In the genomic region with DNA sequence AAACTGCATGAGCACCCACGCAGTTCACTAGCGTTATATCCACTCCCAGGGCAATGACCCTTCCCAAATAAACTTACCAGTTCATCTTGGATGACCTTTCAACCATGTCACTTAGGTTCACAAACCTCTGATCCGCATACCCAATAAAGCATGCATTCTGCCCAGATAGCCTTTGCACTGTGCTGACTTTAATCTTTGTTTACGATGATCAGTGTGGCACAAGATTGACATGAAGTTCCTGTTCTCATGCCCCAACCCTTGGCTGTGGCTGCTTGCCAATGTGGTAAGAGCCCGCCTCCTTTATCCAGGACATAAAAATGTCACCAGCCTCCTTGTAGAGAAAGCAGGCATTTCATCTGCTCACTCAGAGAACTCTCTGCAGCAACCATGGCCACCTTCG, we compare ENCODE assay signal across 13 mouse cellular contexts. TPM values are rescaled to one million over a fixed set of nuclear protein-coding genes. Genes with fewer than 3 reads are reported as not detected.
A peak's percentile ranks its signal among the peaks of the same experiment; 100 is the strongest.
DNase-seq lines count a peak whose midpoint lies in the region; ATAC-seq and TF ChIP-seq lines count a peak whose summit lies in the region.
"Had no signal": no experiment of that assay in that cellular context is flagged by ENCODE, and none has a peak within 500 bp of the region (broad histone marks: within the 10 kb centered on the region; RNA-seq: fewer than 3 reads in every experiment).

TSS of gene Akr1b7 (plus strand) at position 312 of the 400 bp plus-strand sequence.

- no peaks in the 10 kb centered on the region for H3K27me3 ChIP-seq in liver, embryonic 15.5 days
- H3K27me3 ChIP-seq in liver, embryonic 12.5 days (replicated peaks) = no peaks in the 10 kb centered on the region
- no peaks in the 10 kb centered on the region for H3K27me3 ChIP-seq in intestine, postnatal 0 days (replicated peaks; ENCODE audit: control insufficient read depth, insufficient read depth, low read length)
- H3K27me3 ChIP-seq in liver, postnatal 0 days (ENCODE audit: insufficient read depth, low read length) = no peaks in the 10 kb centered on the region
- H3K27me3 ChIP-seq in hindbrain, embryonic 16.5 days (replicated peaks; ENCODE audit: control insufficient read depth, insufficient read depth, low read length) = no peaks in the 10 kb centered on the region

- WGBS in liver, embryonic 15.5 days (ENCODE audit: insufficient replicate concordance) = 50% methylated on average over 6 of the region's 6 CpGs
- 60% methylated on average over 6 of the region's 6 CpGs for WGBS in liver, embryonic 12.5 days (ENCODE audit: insufficient replicate concordance)
- 35% methylated on average over 6 of the region's 6 CpGs for WGBS in intestine, postnatal 0 days
- whole genome bisulfite sequencing in liver, postnatal 0 days (ENCODE audit: insufficient replicate concordance) = 47% methylated on average over 6 of the region's 6 CpGs
- 76% methylated on average over 6 of the region's 6 CpGs for WGBS in hindbrain, embryonic 16.5 days

- TF ChIP-seq EP300 in liver, postnatal 0 days (IDR thresholded peaks at IDR 0.05; ENCODE audit: low read depth) = peak; percentile 61; the same call in 1 of the 2 replicates

- H3K9ac ChIP-seq in liver, embryonic 15.5 days = no peak within 1 kb of the TSS
- no peak within 1 kb of the TSS for H3K9ac ChIP-seq in liver, embryonic 12.5 days
- no peak within 1 kb of the TSS for H3K9ac ChIP-seq in intestine, postnatal 0 days (ENCODE audit: low read depth, low read length)
- peak within 1 kb of the TSS; percentile 46; the same call in 1 of the 2 replicates for H3K9ac ChIP-seq in liver, postnatal 0 days (replicated peaks)
- no peak within 1 kb of the TSS for H3K9ac ChIP-seq in hindbrain, embryonic 16.5 days (ENCODE audit: low read depth, low read length)

- 0 out of 2 replicates have a peak, but pooled peaks have one; percentile 25 for ATAC-seq in liver, embryonic 15.5 days (ENCODE audit: insufficient read depth)
- no peak for ATAC-seq in liver, embryonic 12.5 days
- ATAC-seq in intestine, postnatal 0 days = peak; percentile 78
- peak; percentile 97 for ATAC-seq in liver, postnatal 0 days
- ATAC-seq in hindbrain, embryonic 16.5 days = no peak
- ATAC-seq: hindbrain, postnatal 0 days had no signal

- TF ChIP-seq CTCF in intestine, postnatal 0 days (IDR thresholded peaks at IDR 0.05; ENCODE audit: low read depth) = no peak
- TF ChIP-seq CTCF in liver, postnatal 0 days (IDR thresholded peaks at IDR 0.05; ENCODE audit: low read depth) = no peak

- peak; percentile 27 for DNase-seq in MN1 (ENCODE audit: low spot score)
- peak; percentile 68 for DNase-seq in liver, postnatal 0 days
- no peak for DNase-seq in gastrocnemius, postnatal 4 days (ENCODE audit: low spot score in 2 of 2)
- DNase-seq in cerebellum, adult 18-20 months = no peak
- DNase-seq: gastrocnemius, postnatal 25 days; left cerebral cortex, postnatal 4 days; midbrain, embryonic 14.5 days had no signal

- no peaks in the 10 kb centered on the region for H3K9me3 ChIP-seq in liver, embryonic 15.5 days (replicated peaks)
- no peaks in the 10 kb centered on the region for H3K9me3 ChIP-seq in liver, embryonic 12.5 days (replicated peaks)
- H3K9me3 ChIP-seq in intestine, postnatal 0 days (ENCODE audit: control insufficient read depth) = no peaks in the 10 kb centered on the region
- no peaks in the 10 kb centered on the region for H3K9me3 ChIP-seq in liver, postnatal 0 days (ENCODE audit: low read length)
- 0 out of 2 replicates have a peak, but pooled peaks cover 2% of the 10 kb centered on the region for H3K9me3 ChIP-seq in hindbrain, embryonic 16.5 days (ENCODE audit: control insufficient read depth, low read length)

- H3K4me1 ChIP-seq in liver, embryonic 15.5 days (replicated peaks) = peaks cover 12% of the 10 kb centered on the region; the same call in 1 of the 2 replicates
- 0 out of 2 replicates have a peak, but pooled peaks cover 2% of the 10 kb centered on the region for H3K4me1 ChIP-seq in liver, embryonic 12.5 days
- 0 out of 2 replicates have a peak, but pooled peaks cover 3% of the 10 kb centered on the region for H3K4me1 ChIP-seq in intestine, postnatal 0 days (replicated peaks; ENCODE audit: control insufficient read depth, insufficient read depth, low read length)
- H3K4me1 ChIP-seq in liver, postnatal 0 days (ENCODE audit: insufficient read depth) = peaks cover 6% of the 10 kb centered on the region; the same call in 1 of the 2 replicates
- H3K4me1 ChIP-seq in hindbrain, embryonic 16.5 days (ENCODE audit: control insufficient read depth, insufficient read depth, low read depth, low read length) = no peaks in the 10 kb centered on the region

- H3K4me2 ChIP-seq in liver, embryonic 15.5 days = no peak within 1 kb of the TSS
- no peak within 1 kb of the TSS for H3K4me2 ChIP-seq in liver, embryonic 12.5 days
- H3K4me2 ChIP-seq in intestine, postnatal 0 days (replicated peaks; ENCODE audit: low read depth) = 0 out of 2 replicates have a peak within 1 kb of the TSS, but pooled peaks have one; percentile 2
- H3K4me2 ChIP-seq in liver, postnatal 0 days (ENCODE audit: low read depth, low read length) = peak within 1 kb of the TSS; percentile 49
- H3K4me2 ChIP-seq in hindbrain, embryonic 16.5 days (ENCODE audit: low read length) = no peak within 1 kb of the TSS

- no peak within 1 kb of the TSS for H3K4me3 ChIP-seq in liver, embryonic 15.5 days (replicated peaks)
- H3K4me3 ChIP-seq in liver, embryonic 12.5 days = no peak within 1 kb of the TSS
- H3K4me3 ChIP-seq in intestine, postnatal 0 days (ENCODE audit: low read depth, low read length) = no peak within 1 kb of the TSS
- H3K4me3 ChIP-seq in liver, postnatal 0 days (ENCODE audit: low read depth, low read length) = peak within 1 kb of the TSS; percentile 18
- no peak within 1 kb of the TSS for H3K4me3 ChIP-seq in hindbrain, embryonic 16.5 days (ENCODE audit: low read length)

- H3K36me3 ChIP-seq in liver, embryonic 15.5 days (replicated peaks) = no peaks in the 10 kb centered on the region
- no peaks in the 10 kb centered on the region for H3K36me3 ChIP-seq in liver, embryonic 12.5 days
- H3K36me3 ChIP-seq in intestine, postnatal 0 days (ENCODE audit: control insufficient read depth, insufficient read depth) = no peaks in the 10 kb centered on the region
- H3K36me3 ChIP-seq in liver, postnatal 0 days (replicated peaks; ENCODE audit: insufficient read depth, low read length) = peaks cover 3% of the 10 kb centered on the region; the same call in 1 of the 2 replicates
- no peaks in the 10 kb centered on the region for H3K36me3 ChIP-seq in hindbrain, embryonic 16.5 days (ENCODE audit: control insufficient read depth, insufficient read depth, low read length)

- H3K27ac ChIP-seq in liver, embryonic 15.5 days (replicated peaks) = no peak within 1 kb of the TSS
- no peak within 1 kb of the TSS for H3K27ac ChIP-seq in liver, embryonic 12.5 days
- no peak within 1 kb of the TSS for H3K27ac ChIP-seq in intestine, postnatal 0 days (ENCODE audit: low read depth, low read length)
- peak within 1 kb of the TSS; percentile 84 for H3K27ac ChIP-seq in liver, postnatal 0 days (ENCODE audit: low read depth)
- H3K27ac ChIP-seq in hindbrain, embryonic 16.5 days (ENCODE audit: low read depth, low read length) = no peak within 1 kb of the TSS
- H3K27ac ChIP-seq: hindbrain, postnatal 0 days had no signal

RNA-seq across cellular contexts. Expression of gene Akr1b7, which starts in this region (rescaled TPM):
- 17.6 and 18.1 TPM in 2 replicates for polyA plus RNA-seq in liver, embryonic 15.5 days (2015; fragmentation: Nextera tagmentation; extraction: Ambion mirVana)
- 1.4 and 2.0 TPM in 2 replicates for polyA plus RNA-seq in liver, embryonic 12.5 days (2016; fragmentation: Nextera tagmentation; extraction: Ambion mirVana)
- 5.3 and 6.5 TPM in 2 replicates for polyA plus RNA-seq in intestine, postnatal 0 days (2015; fragmentation: Nextera tagmentation; extraction: Ambion mirVana)
- 258 and 381 TPM in 2 replicates for polyA plus RNA-seq in liver, postnatal 0 days (2015; fragmentation: Nextera tagmentation; extraction: Ambion mirVana)
- under 1 TPM in 1 of 2 experiments, not detected in 1; 0.49 TPM for total RNA-seq in gastrocnemius, postnatal 4 days (2021)
- polyA plus RNA-seq in hindbrain, embryonic 16.5 days (2015; fragmentation: Nextera tagmentation; extraction: Ambion mirVana) = 0.28 TPM in 1 of 2 replicates, not detected in the other
- total RNA-seq: gastrocnemius, postnatal 25 days; hindbrain, postnatal 0 days; left cerebral cortex, postnatal 4 days had no signal
- polyA plus RNA-seq: hindbrain, postnatal 0 days; midbrain, embryonic 14.5 days; stomach, embryonic 14.5 days had no signal

Comparison
In these comparisons a context has a peak if more than half of its experiments do, and no peak if none do; other contexts are left out.
1. RNA of gene Akr1b7 (polyA plus RNA-seq): 258 to 381 TPM in liver, postnatal 0 days; 17.6 to 18.1 TPM in liver, embryonic 15.5 days, 5.3 to 6.5 TPM in intestine, postnatal 0 days, 1.4 to 2.0 TPM in liver, embryonic 12.5 days and 0.28 TPM in hindbrain, embryonic 16.5 days; every median in the first group is over 10 times any median in the second.
2. ATAC-seq: peak in liver, embryonic 15.5 days (single experiment), intestine, postnatal 0 days (single experiment) and liver, postnatal 0 days (single experiment); none in liver, embryonic 12.5 days (single experiment) and hindbrain, embryonic 16.5 days (single experiment).
3. H3K4me2 ChIP-seq: peak in intestine, postnatal 0 days (single experiment) and liver, postnatal 0 days (single experiment); none in liver, embryonic 15.5 days (single experiment), liver, embryonic 12.5 days (single experiment) and hindbrain, embryonic 16.5 days (single experiment).
4. DNase-seq: peak in MN1 (single experiment) and liver, postnatal 0 days (single experiment); none in gastrocnemius, postnatal 4 days (0 of 2) and cerebellum, adult 18-20 months (0 of 2).